Mouse (Mus musculus) small intestine, adult 2 months (tissue): ENCODE data around the gene Smad1.
"Not testable (repeated sequence)": the region's sequence is repeated elsewhere in the genome, so short reads cannot be mapped to it uniquely, and the experiment has no call there.

Experiments
- CTCF ChIP-seq: fragments of 200-500 bp; IDR thresholded peaks from 2 replicates; pipeline ENCODE4 v1.5.1; 2012; ENCODE audit warnings: low read depth, mild to moderate bottlenecking, control low read depth, inconsistent platforms, low read length, moderate library complexity, mixed read lengths; ENCODE audit not compliant: insufficient replicate concordance, insufficient read length; ENCODE audit errors: extremely low read depth
- POLR2A ChIP-seq: fragments of 200-500 bp; IDR thresholded peaks from 2 replicates; pipeline ENCODE4 v1.6.1; 2012; ENCODE audit warnings: low read depth, mild to moderate bottlenecking, control low read depth, inconsistent platforms, low read length, moderate library complexity

DNA sequence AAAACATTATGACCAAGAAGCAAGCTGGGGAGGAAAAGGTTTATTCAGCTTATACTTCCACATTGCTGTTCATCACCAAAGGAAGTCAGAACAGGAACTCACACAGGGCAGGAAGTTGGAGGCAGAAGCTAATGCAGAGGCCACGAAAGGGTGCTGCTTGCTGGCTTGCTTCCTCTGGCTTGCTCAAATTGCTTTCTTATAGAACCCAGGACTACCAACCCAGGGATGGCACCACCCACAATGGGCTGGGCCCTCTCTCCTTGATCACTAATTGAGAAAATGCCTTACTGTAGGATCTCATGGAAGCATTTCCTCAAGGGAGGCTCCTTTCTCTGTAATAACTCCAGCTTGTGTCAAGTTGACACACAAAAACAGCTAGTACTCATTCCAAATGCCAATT lies 8.0 kb upstream of the Smad1 start:
- not testable (repeated sequence) for TF ChIP-seq CTCF, POLR2A
